Mouse (Mus musculus): ENCODE results near the gene Fbln2. TPM values are rescaled to one million over a fixed set of nuclear protein-coding genes. Genes with fewer than 3 reads are reported as not detected.

Gene Fbln2
- polyA plus RNA-seq, 1 experiment from 2014 or later: 43.8 TPM

DNA sequence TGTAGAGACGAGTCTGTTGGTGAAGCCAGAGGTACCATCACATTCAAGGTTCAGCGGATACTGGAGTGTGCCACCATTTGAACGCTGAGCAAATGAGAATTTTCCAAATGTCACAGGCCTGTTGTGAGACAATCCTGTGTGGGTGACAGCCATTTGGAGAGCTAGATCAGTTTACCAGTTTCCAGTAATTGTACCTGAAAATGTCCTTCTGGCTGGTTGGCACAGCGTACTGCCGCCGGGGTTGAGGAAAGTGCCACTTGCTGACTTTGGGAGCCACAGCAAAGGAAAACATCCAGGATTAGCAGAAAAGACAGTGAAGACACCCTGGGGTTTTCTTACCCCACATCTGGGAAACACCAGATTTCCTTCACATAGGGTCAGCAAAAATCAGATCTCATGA lies 22.3 kb upstream of the Fbln2 start:
- no peak overlapping the region for H3K27ac ChIP-seq (ENCODE audit: low read length)
- 87% methylated on average over 6 of the region's 6 CpGs for WGBS

DNA sequence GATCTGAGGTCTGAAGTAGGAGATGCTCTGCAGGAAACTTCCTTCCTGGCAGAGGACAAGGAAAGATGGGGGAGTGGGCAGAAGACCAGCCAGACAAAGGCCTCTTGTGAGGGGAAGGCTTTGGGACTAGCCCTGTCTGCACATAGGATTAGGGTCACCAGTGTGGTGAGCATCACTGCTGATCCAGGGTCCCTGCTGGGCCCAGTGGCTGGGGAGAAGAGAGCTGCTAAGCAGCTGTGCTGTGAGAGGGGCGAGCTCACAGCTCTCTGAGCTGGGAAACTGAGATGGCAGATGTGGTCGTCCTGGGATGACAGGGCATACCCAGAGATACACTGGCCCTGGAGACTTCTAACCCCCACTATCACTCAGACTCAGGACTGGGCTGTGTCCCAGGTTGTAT lies 20.8 kb upstream of the Fbln2 start:
- 76% methylated on average over 2 of the region's 2 CpGs for WGBS
- H3K9me3 ChIP-seq (ENCODE audit: low read length): no peaks in the 10 kb centered on the region
- H3K27ac ChIP-seq (ENCODE audit: low read length): no peak overlapping the region
- no peak for ATAC-seq (ENCODE audit: low FRiP score, low TSS enrichment)
- H3K4me2 ChIP-seq (replicated peaks; ENCODE audit: low read depth, low read length): no peak overlapping the region
- H3K4me1 ChIP-seq (ENCODE audit: insufficient read depth, low read length): no peaks in the 10 kb centered on the region
- no peaks in the 10 kb centered on the region for H3K27me3 ChIP-seq (ENCODE audit: insufficient read depth, low read length)
- no peak overlapping the region for H3K4me3 ChIP-seq (ENCODE audit: low read length)
- H3K9ac ChIP-seq (replicated peaks; ENCODE audit: low read length): no peak overlapping the region
- H3K36me3 ChIP-seq (ENCODE audit: insufficient read depth, low read length): no peaks in the 10 kb centered on the region

More for the DNA sequence above, 22.3 kb upstream of the Fbln2 start:
- Histone ChIP-seq H3K36me3 (ENCODE audit: insufficient read depth, low read length) (no peaks in the 10 kb centered on the region), H3K4me2 (replicated peaks; ENCODE audit: low read depth, low read length) (no peak overlapping the region), H3K4me1 (ENCODE audit: insufficient read depth, low read length) (no peaks in the 10 kb centered on the region), H3K9me3 (ENCODE audit: low read length) (no peaks in the 10 kb centered on the region), H3K9ac (replicated peaks; ENCODE audit: low read length) (no peak overlapping the region), H3K4me3 (ENCODE audit: low read length) (no peak overlapping the region), H3K27me3 (ENCODE audit: insufficient read depth, low read length) (no peaks in the 10 kb centered on the region)
- no peak for ATAC-seq (ENCODE audit: low FRiP score, low TSS enrichment)

DNA sequence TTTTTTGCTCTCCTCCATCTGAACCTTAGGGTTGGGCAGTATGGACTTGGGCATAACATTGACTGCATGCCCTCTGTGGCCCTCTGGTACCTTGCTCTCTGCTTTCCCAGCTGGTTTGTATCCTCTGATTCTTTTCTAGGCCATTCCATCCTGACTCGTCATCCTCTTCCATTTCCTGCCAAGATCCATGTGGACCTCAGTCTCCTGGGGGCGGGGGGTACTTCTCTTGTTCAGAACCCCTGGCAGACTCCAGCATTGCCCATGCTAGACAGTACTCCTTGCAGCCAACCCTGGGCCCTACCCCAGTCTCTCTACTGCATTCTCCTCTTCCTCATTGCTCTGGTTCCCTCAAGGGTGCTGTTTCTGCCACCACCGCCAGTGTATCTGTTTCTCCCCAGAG lies 19.8 kb upstream of the Fbln2 start:
- H3K4me3 ChIP-seq (ENCODE audit: low read length): no peak overlapping the region
- no peaks in the 10 kb centered on the region for H3K4me1 ChIP-seq (ENCODE audit: insufficient read depth, low read length)
- no peak overlapping the region for H3K9ac ChIP-seq (replicated peaks; ENCODE audit: low read length)
- no peaks in the 10 kb centered on the region for H3K27me3 ChIP-seq (ENCODE audit: insufficient read depth, low read length)
- ATAC-seq (ENCODE audit: low FRiP score, low TSS enrichment): no peak
- H3K27ac ChIP-seq (ENCODE audit: low read length): no peak overlapping the region
- no peaks in the 10 kb centered on the region for H3K9me3 ChIP-seq (ENCODE audit: low read length)
- no peak overlapping the region for H3K4me2 ChIP-seq (replicated peaks; ENCODE audit: low read depth, low read length)
- H3K36me3 ChIP-seq (ENCODE audit: insufficient read depth, low read length): no peaks in the 10 kb centered on the region
- 73% methylated on average over 3 of the region's 3 CpGs for WGBS

DNA sequence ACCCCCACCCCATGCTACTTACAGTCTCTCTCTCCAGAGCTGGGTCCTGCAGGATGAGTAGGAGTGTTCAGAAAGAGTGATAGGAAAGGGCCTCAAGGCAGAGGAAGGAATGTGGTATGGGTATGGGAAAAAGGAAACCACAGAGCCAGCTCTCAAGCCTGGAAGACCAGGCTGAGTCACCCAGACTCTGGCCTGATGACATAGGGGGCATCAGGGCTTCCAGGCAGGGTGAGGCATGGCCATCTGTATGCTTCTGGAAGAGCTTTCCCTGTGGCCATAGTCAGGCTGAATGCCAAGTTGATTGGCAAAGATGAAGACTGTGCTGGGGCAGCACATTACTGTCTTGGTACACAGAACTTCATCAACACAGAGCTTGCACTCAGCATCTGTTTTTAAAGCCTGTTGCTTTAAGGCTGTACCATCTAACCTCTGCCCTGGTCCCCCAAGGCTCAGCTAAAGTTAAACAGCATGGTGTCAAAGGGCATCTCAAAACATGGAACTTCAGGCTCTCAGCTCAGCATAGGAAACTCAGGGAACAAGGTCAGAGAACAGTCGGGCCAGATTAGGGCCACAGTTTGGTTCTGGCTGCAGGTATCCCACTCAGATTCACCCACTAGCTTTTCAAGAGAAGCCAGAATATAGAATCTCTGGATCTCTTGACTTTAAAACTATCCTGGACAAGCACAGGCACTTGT lies 19.3 kb upstream of the Fbln2 start:
- Histone ChIP-seq H3K4me1 (ENCODE audit: insufficient read depth, low read length) (no peaks in the 10 kb centered on the region), H3K4me2 (replicated peaks; ENCODE audit: low read depth, low read length) (no peak overlapping the region), H3K27me3 (ENCODE audit: insufficient read depth, low read length) (no peaks in the 10 kb centered on the region), H3K27ac (ENCODE audit: low read length) (no peak overlapping the region), H3K9me3 (ENCODE audit: low read length) (no peaks in the 10 kb centered on the region), H3K9ac (replicated peaks; ENCODE audit: low read length) (no peak overlapping the region), H3K4me3 (ENCODE audit: low read length) (no peak overlapping the region), H3K36me3 (ENCODE audit: insufficient read depth, low read length) (no peaks in the 10 kb centered on the region)
- WGBS: 54% methylated on average over 1 of the region's 1 CpGs
- no peak for ATAC-seq (ENCODE audit: low FRiP score, low TSS enrichment)

DNA sequence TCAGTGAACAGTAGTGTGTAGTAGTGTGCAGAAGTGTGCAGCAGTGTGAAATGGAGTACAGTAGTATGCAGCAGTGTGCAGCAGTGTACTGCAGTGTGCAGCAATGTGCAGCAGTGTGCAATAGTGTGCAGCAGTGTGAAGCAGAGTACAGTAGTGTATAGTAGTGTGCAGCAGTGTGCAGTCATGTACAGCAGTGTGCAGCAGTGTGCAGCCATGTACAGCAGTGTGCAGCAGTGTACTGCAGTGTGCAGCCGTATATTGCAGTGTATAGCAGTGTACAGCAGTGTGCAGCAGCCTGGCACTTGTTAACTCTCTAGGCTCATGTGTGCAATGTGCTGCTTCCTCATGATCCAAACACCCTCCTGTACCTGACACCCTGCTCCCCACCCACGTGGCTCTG lies 13.8 kb upstream of the Fbln2 start:
- 0 out of 2 replicates have a peak, but pooled peaks have one; percentile 10 for ATAC-seq (ENCODE audit: low FRiP score, low TSS enrichment)
- WGBS: 58% methylated on average over 2 of the region's 2 CpGs

DNA sequence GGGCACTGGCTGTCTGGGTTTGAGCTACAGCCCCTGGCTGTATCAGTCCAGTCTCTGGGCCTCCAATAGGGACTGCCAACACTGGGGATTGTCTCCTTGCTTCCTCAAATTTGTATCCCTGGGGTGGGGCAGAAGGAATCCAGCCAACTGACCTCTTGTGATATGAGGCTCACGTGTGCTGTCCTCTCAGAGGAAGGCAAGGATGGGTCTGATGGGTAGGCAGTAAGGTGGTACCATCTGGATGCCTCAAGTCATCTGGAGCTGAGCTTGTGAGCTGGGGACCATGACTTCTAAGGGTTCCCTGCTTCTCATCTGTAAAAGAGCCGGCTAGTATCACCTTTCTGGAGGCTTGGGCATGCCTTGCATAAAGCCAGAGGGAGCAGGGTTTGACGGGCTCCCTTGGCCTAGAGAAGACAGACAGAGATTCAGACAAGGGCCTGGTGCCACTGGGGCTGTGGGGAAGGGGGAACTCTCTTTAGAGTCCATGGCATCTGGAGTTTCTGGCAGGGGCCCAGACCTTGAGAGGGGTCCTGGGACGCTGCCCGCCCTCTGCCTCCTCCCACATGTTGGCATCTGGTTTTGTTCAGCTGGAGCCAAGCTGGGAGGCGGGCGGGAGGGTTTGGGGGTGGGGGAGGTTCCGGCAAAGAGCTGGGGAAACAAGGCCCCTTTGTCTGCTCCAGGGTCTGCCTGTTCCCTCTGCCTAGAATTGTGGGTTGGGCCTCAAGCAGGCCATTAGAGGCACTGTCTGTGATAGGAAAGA lies 11.6 kb upstream of the Fbln2 start:
- Histone ChIP-seq H3K27ac (ENCODE audit: low read length) (no peak overlapping the region), H3K9me3 (ENCODE audit: low read length) (no peaks in the 10 kb centered on the region), H3K9ac (replicated peaks; ENCODE audit: low read length) (no peak overlapping the region), H3K4me3 (ENCODE audit: low read length) (no peak overlapping the region), H3K27me3 (ENCODE audit: insufficient read depth, low read length) (no peaks in the 10 kb centered on the region), H3K4me2 (replicated peaks; ENCODE audit: low read depth, low read length) (no peak overlapping the region), H3K4me1 (ENCODE audit: insufficient read depth, low read length) (peaks cover 6% of the 10 kb centered on the region; the same call in 1 of the 2 replicates), H3K36me3 (ENCODE audit: insufficient read depth, low read length) (no peaks in the 10 kb centered on the region)
- peak; percentile 43; the same call in 1 of the 2 replicates for ATAC-seq (ENCODE audit: low FRiP score, low TSS enrichment)
- WGBS: 26% methylated on average over 7 of the region's 8 CpGs

More for the DNA sequence above, 13.8 kb upstream of the Fbln2 start:
- peaks cover 6% of the 10 kb centered on the region; the same call in 1 of the 2 replicates for H3K4me1 ChIP-seq (ENCODE audit: insufficient read depth, low read length)
- H3K27ac ChIP-seq (ENCODE audit: low read length): no peak overlapping the region
- no peak overlapping the region for H3K9ac ChIP-seq (replicated peaks; ENCODE audit: low read length)
- no peaks in the 10 kb centered on the region for H3K9me3 ChIP-seq (ENCODE audit: low read length)
- H3K4me3 ChIP-seq (ENCODE audit: low read length): no peak overlapping the region
- no peaks in the 10 kb centered on the region for H3K36me3 ChIP-seq (ENCODE audit: insufficient read depth, low read length)
- H3K4me2 ChIP-seq (replicated peaks; ENCODE audit: low read depth, low read length): no peak overlapping the region
- no peaks in the 10 kb centered on the region for H3K27me3 ChIP-seq (ENCODE audit: insufficient read depth, low read length)

DNA sequence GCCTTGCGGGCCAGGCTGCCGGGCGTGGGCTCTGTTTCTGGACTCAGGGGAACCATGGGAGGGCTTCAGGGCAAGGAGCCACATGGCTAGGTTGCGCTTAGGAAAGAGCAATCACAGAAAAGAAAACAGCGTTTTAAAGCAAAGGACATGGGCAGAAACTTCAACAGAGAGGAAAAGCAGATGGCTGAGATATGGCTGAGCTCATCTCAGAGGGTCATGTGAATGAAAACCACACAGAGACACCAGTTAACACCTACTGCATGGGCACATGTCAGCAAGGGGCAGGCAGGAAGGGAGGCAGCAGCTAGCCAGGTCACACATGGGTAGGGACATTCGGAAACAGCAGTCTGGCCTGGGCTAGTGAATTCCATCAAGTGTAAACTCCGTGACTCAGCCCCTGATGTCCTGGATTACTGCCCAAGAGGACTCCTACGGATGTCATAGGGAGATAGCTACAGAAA lies 10.3 kb upstream of the Fbln2 start:
- H3K9ac ChIP-seq (replicated peaks; ENCODE audit: low read length): no peak overlapping the region
- no peak overlapping the region for H3K4me3 ChIP-seq (ENCODE audit: low read length)
- 68% methylated on average over 8 of the region's 8 CpGs for WGBS
- ATAC-seq (ENCODE audit: low FRiP score, low TSS enrichment): no peak
- peaks cover 6% of the 10 kb centered on the region; the same call in 1 of the 2 replicates for H3K4me1 ChIP-seq (ENCODE audit: insufficient read depth, low read length)
- H3K27me3 ChIP-seq (ENCODE audit: insufficient read depth, low read length): no peaks in the 10 kb centered on the region
- no peaks in the 10 kb centered on the region for H3K36me3 ChIP-seq (ENCODE audit: insufficient read depth, low read length)
- no peaks in the 10 kb centered on the region for H3K9me3 ChIP-seq (ENCODE audit: low read length)
- no peak overlapping the region for H3K27ac ChIP-seq (ENCODE audit: low read length)
- H3K4me2 ChIP-seq (replicated peaks; ENCODE audit: low read depth, low read length): no peak overlapping the region

DNA sequence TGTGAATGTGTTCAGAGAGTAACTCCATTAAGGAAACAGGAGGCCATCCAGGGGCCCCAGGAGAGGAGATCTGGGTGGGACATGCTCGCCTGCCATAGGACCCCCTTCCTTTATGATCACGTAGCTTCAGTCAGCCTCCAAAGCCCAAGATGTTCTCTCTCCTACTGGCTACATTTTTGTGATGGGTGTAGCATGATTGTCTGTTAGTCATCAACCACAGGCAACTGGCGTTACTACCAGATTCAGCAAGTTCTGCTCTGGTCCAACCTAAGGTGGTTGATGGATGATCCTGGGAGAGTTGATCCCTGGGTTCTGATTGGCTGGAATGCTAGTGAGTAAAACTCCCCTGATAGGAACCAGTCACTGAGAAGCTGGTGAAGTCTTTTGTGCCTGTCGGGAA lies 9.7 kb upstream of the Fbln2 start:
- no peak for ATAC-seq (ENCODE audit: low FRiP score, low TSS enrichment)
- no peaks in the 10 kb centered on the region for H3K27me3 ChIP-seq (ENCODE audit: insufficient read depth, low read length)
- no peak overlapping the region for H3K27ac ChIP-seq (ENCODE audit: low read length)
- no peak overlapping the region for H3K9ac ChIP-seq (replicated peaks; ENCODE audit: low read length)
- H3K36me3 ChIP-seq (ENCODE audit: insufficient read depth, low read length): no peaks in the 10 kb centered on the region
- H3K9me3 ChIP-seq (ENCODE audit: low read length): no peaks in the 10 kb centered on the region
- H3K4me3 ChIP-seq (ENCODE audit: low read length): no peak overlapping the region
- peaks cover 6% of the 10 kb centered on the region; the same call in 1 of the 2 replicates for H3K4me1 ChIP-seq (ENCODE audit: insufficient read depth, low read length)
- 69% methylated on average over 4 of the region's 4 CpGs for WGBS
- H3K4me2 ChIP-seq (replicated peaks; ENCODE audit: low read depth, low read length): no peak overlapping the region

DNA sequence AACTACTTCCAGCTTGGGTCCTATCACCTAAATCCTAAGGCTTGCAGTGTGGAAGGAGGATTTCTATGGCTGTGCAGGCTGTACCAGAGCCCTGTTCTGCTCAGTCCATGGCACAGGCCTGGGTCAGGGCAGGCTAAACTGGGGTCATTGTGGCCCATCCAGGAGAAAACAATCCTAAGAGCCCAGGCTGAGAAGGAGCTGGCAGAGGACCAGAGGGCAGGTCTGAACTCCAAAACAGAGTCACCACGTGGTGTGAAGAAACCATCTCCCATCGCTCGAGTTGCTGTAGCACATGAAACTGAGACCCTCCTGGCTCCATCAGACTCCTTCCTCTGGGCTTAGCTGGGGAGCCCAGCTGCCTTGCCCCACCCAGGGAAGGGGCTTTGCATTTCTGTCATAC lies 6.9 kb upstream of the Fbln2 start:
- Histone ChIP-seq H3K36me3 (ENCODE audit: insufficient read depth, low read length) (no peaks in the 10 kb centered on the region), H3K27ac (ENCODE audit: low read length) (no peak overlapping the region), H3K4me3 (ENCODE audit: low read length) (no peak overlapping the region), H3K4me1 (ENCODE audit: insufficient read depth, low read length) (peaks cover 19% of the 10 kb centered on the region), H3K27me3 (ENCODE audit: insufficient read depth, low read length) (no peaks in the 10 kb centered on the region), H3K4me2 (replicated peaks; ENCODE audit: low read depth, low read length) (no peak overlapping the region), H3K9ac (replicated peaks; ENCODE audit: low read length) (no peak overlapping the region), H3K9me3 (ENCODE audit: low read length) (no peaks in the 10 kb centered on the region)
- 64% methylated on average over 3 of the region's 3 CpGs for WGBS
- no peak for ATAC-seq (ENCODE audit: low FRiP score, low TSS enrichment)

DNA sequence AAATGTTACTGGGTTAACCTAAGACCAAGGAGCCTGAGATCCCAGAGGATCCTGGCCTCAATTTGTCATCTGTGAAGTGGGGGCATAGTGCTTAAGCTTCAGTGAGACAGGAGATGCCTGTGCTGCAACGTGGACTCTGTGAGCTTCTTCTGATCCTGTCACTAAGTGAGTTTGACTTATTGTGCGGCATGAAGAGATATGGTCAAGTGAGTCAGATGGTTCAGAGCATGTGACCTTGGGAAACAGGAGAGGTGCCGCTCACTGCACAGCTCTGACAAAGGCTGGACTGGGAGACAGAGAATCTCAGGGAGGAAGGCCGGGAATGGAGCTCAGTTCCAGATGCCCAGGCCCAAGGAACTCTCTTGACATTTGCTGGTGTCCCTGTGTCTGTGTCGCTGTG lies 6.5 kb upstream of the Fbln2 start:
- no peak overlapping the region for H3K4me2 ChIP-seq (replicated peaks; ENCODE audit: low read depth, low read length)
- ATAC-seq (ENCODE audit: low FRiP score, low TSS enrichment): no peak
- H3K27ac ChIP-seq (ENCODE audit: low read length): no peak overlapping the region
- H3K36me3 ChIP-seq (ENCODE audit: insufficient read depth, low read length): no peaks in the 10 kb centered on the region
- no peak overlapping the region for H3K4me3 ChIP-seq (ENCODE audit: low read length)
- WGBS: 63% methylated on average over 5 of the region's 5 CpGs
- no peaks in the 10 kb centered on the region for H3K9me3 ChIP-seq (ENCODE audit: low read length)
- peaks cover 18% of the 10 kb centered on the region for H3K4me1 ChIP-seq (ENCODE audit: insufficient read depth, low read length)
- no peak overlapping the region for H3K9ac ChIP-seq (replicated peaks; ENCODE audit: low read length)
- no peaks in the 10 kb centered on the region for H3K27me3 ChIP-seq (ENCODE audit: insufficient read depth, low read length)

Measured in kidney, embryonic 16.5 days (tissue).